Mouse (Mus musculus) embryonic fibroblast, embryonic 13.5 days (primary cell): ENCODE data around the gene Znrf2.

Source experiments
- CTCF ChIP-seq: IDR thresholded peaks from 2 replicates; pipeline ENCODE4 v1.5.1; 2011; ENCODE audit warnings: mild to moderate bottlenecking, control low read depth, low read length, moderate library complexity, borderline replicate concordance; ENCODE audit not compliant: insufficient read depth
- POLR2A ChIP-seq: IDR thresholded peaks from 2 replicates; pipeline ENCODE4 v1.6.1; 2011; ENCODE audit warnings: low read depth, mild to moderate bottlenecking, control low read depth, low read length, moderate library complexity

DNA sequence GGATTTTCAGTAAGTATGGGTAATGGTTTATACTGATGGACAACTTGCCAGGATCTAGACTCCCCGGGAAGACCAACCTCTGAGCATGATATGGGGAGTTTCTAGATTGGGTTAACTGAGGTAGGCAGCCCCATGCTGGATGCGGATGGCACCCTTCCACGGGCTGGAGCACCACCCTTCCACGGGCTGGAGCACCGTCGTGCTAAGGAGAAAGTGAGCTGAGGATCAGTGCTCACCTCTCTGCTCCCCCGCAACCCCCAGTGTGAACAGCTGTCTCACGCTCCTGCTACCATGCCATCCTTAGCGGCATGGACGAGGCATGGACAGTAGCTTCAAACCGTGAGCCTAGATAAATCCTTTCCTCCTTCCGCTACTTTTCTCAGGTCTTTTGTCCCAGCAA is 115.8 kb downstream of the Znrf2 start:
- no peak for TF ChIP-seq CTCF
- no peak for TF ChIP-seq POLR2A
